Mouse (Mus musculus): ENCODE measurements around the gene Syt1. TPM values are rescaled to one million over a fixed set of nuclear protein-coding genes. Genes with fewer than 3 reads are reported as not detected.
A peak's percentile ranks its signal among the peaks of the same experiment; 100 is the strongest.

Gene Syt1
- polyA plus RNA-seq, 1 experiment from 2014 or later = 3.6 TPM

DNA sequence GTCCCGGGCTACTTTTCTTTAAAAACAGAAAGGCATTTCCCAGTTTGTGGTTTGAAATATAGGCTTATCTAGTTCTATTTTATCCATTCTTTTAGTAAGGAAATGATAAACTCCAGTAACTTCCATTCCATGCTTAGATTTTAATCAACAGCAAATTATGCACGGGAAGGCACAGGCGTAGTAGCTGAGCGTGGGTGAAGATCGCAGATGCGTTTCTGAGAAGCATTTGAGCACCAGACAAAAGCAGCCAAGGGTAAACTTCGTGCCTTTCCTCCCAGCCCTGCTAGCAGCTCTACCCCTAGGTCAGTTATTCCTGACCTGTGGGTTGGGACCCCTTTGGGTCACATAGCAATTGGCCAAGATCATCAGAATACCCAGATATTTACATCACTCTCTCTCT is 482.4 kb downstream of the Syt1 start:
- ATAC-seq (replicated peaks; ENCODE audit: low FRiP score) = no peak
- Histone ChIP-seq H3K4me1 (0 out of 2 replicates have a peak, but pooled peaks cover 3% of the 10 kb centered on the region), H3K9me3 (replicated peaks) (no peaks in the 10 kb centered on the region), H3K27me3 (no peaks in the 10 kb centered on the region), H3K9ac (no peak overlapping the region), H3K4me2 (no peak overlapping the region), H3K36me3 (no peaks in the 10 kb centered on the region), H3K27ac (no peak overlapping the region), H3K4me3 (replicated peaks) (no peak overlapping the region)
- 72% methylated on average over 7 of the region's 7 CpGs for WGBS

DNA sequence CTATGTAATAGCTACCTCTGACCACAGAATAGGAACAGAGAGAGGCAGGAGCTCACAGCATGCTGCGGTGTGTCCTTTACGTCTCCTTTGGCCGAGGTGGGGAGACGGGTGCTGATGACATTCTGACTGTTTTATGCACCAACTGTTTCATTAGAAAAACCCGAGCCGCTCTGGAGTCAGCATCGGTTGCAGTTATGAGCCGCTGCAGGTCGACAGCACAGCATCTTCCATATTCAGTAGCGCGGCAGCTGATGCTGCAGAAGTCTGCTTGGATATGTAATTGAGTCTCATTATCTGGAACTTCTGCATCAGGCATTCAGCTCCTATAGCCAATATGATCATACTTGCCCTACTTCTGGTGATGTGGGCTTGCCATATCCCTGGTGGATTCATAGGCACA is 485.3 kb downstream of the Syt1 start:
- WGBS = 89% methylated on average over 11 of the region's 11 CpGs
- Histone ChIP-seq H3K4me2 (no peak overlapping the region), H3K4me1 (no peaks in the 10 kb centered on the region), H3K9ac (no peak overlapping the region), H3K9me3 (replicated peaks) (no peaks in the 10 kb centered on the region), H3K4me3 (replicated peaks) (no peak overlapping the region), H3K27ac (no peak overlapping the region), H3K36me3 (no peaks in the 10 kb centered on the region), H3K27me3 (no peaks in the 10 kb centered on the region)
- no peak for ATAC-seq (replicated peaks; ENCODE audit: low FRiP score)

DNA sequence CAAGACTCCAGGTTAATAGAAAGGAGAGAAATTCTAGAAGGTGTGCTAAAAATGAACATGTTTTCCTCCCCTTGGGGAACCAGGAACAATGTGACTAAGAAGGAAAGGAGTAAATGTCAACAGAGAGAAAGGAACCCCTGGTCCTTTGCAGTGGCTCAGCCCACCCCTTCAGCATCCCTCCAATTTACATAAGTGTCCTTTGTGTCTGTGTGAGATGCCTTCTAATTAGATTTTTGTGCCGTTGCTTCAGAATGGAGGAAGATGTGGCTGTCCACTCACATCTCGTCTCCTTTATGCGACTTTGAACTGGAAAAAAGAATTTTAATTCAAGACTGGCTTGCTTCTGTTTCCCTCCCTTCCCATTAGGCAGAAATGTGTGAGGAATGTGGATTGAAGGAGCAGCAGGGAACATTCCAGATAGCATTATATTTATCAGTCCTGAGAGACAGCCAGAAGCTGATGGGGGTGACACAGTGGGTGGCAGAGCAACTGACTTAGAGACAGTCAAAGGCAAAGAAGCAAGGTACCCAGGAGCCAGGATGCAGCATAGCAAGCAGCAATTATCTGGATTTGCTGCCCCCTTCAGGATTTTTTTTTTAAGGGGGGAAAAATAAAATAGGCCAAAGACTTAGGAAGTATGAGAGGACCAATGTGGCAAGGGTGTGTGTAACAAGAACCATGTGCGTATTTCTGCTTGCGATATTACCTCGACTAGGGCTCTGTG is 486.3 kb downstream of the Syt1 start:
- no peak overlapping the region for H3K9ac ChIP-seq
- H3K9me3 ChIP-seq (replicated peaks) = no peaks in the 10 kb centered on the region
- no peak for ATAC-seq (replicated peaks; ENCODE audit: low FRiP score)
- H3K27ac ChIP-seq = no peak overlapping the region
- no peak overlapping the region for H3K4me2 ChIP-seq
- no peaks in the 10 kb centered on the region for H3K36me3 ChIP-seq
- H3K4me1 ChIP-seq = no peaks in the 10 kb centered on the region
- no peak overlapping the region for H3K4me3 ChIP-seq (replicated peaks)
- no peaks in the 10 kb centered on the region for H3K27me3 ChIP-seq
- WGBS = 74% methylated on average over 6 of the region's 6 CpGs

DNA sequence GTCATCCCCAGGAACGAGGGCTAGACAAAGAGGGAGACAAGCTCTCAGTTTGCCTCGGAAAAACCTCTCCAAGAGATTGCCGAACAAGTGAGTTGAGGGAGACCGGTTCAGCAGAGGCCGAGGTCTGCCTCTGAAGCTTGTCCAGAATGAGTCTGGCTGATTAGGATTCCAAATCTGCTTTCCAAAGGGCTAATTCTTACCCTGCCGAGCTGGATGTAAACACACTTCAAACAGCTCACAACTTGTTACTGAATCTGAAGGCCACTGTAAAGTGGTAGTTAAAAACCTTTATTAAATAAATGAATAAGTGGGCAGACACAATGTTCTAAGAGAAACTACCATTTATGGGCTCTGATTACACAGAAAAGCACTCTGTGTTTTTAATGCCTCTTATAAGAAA is 491.6 kb downstream of the Syt1 start:
- Histone ChIP-seq H3K9me3 (replicated peaks) (no peaks in the 10 kb centered on the region), H3K36me3 (no peaks in the 10 kb centered on the region), H3K4me3 (replicated peaks) (no peak overlapping the region), H3K4me1 (no peaks in the 10 kb centered on the region), H3K27ac (no peak overlapping the region), H3K4me2 (no peak overlapping the region), H3K27me3 (no peaks in the 10 kb centered on the region), H3K9ac (no peak overlapping the region)
- 58% methylated on average over 6 of the region's 6 CpGs for WGBS
- no peak for ATAC-seq (replicated peaks; ENCODE audit: low FRiP score)

DNA sequence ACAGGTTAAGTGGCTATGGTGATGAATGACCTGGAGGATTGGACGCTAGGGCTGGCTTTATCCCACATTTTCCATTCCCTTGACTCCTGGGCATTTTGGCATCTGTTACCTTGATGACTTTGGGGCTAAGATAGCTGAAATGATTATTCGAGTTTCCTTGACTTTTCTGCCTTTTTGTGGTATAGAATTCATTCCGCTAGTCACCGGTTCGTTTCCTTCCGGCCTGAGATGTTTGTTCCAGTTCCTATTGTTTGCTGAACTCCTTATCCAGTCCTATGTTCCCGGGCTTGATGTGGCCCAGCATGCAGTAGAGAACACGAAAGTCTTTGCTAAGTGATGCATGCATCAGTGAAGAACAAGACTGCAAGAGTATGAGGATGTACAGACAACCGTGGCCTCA is 493.7 kb downstream of the Syt1 start:
- H3K4me2 ChIP-seq = no peak overlapping the region
- ATAC-seq (replicated peaks; ENCODE audit: low FRiP score) = no peak
- no peaks in the 10 kb centered on the region for H3K36me3 ChIP-seq
- H3K27ac ChIP-seq = no peak overlapping the region
- no peaks in the 10 kb centered on the region for H3K4me1 ChIP-seq
- H3K9me3 ChIP-seq (replicated peaks) = no peaks in the 10 kb centered on the region
- WGBS = 81% methylated on average over 9 of the region's 9 CpGs
- H3K27me3 ChIP-seq = no peaks in the 10 kb centered on the region
- H3K9ac ChIP-seq = no peak overlapping the region
- no peak overlapping the region for H3K4me3 ChIP-seq (replicated peaks)

DNA sequence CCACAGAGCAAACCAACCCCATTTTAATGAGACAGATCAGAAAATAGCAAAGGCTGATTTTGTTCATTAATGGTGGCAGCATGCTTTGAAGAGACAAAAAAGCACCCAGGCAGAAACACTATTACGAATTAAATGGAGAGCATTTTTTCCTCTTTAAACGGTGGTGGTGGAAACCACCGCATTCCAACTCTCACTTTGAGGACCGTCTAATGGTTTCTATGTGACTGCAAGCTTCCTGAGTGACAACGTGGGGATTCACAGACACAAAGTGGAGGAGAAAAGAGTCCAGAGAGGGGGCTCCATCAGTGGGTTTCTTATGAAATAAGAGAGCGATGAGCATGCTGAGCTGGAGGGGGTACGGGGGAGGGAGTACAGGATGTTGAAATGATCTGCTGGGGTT is 496.1 kb downstream of the Syt1 start:
- Histone ChIP-seq H3K9me3 (replicated peaks) (no peaks in the 10 kb centered on the region), H3K36me3 (no peaks in the 10 kb centered on the region), H3K4me3 (replicated peaks) (no peak overlapping the region), H3K4me2 (no peak overlapping the region), H3K27ac (no peak overlapping the region), H3K27me3 (no peaks in the 10 kb centered on the region), H3K9ac (no peak overlapping the region), H3K4me1 (no peaks in the 10 kb centered on the region)
- 71% methylated on average over 7 of the region's 7 CpGs for WGBS
- no peak for ATAC-seq (replicated peaks; ENCODE audit: low FRiP score)

DNA sequence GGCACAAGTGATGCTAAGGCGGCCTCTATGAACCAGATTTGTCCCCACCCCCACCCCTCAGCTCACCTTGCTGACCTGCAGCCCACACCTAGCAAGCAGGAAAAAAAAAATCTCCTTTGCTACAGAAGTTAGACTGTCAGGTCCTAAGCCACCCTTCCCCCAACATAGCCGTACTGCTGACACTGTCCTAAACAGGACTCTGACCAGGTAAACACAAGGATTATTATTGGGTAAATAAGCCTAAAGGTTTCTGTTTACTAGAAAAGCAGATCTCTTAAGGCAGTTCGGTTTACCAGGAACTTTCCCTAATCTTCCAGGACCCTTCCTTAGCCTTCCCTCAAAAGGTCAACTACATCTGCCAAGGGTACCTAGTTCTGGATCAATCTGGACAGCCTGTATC is 501.2 kb downstream of the Syt1 start:
- no peak overlapping the region for H3K4me2 ChIP-seq
- ATAC-seq (replicated peaks; ENCODE audit: low FRiP score) = no peak
- H3K27me3 ChIP-seq = no peaks in the 10 kb centered on the region
- WGBS = 82% methylated on average over 3 of the region's 3 CpGs
- H3K4me1 ChIP-seq = peaks cover 11% of the 10 kb centered on the region
- H3K9ac ChIP-seq = no peak overlapping the region
- no peak overlapping the region for H3K27ac ChIP-seq
- no peaks in the 10 kb centered on the region for H3K36me3 ChIP-seq
- no peak overlapping the region for H3K4me3 ChIP-seq (replicated peaks)
- no peaks in the 10 kb centered on the region for H3K9me3 ChIP-seq (replicated peaks)

DNA sequence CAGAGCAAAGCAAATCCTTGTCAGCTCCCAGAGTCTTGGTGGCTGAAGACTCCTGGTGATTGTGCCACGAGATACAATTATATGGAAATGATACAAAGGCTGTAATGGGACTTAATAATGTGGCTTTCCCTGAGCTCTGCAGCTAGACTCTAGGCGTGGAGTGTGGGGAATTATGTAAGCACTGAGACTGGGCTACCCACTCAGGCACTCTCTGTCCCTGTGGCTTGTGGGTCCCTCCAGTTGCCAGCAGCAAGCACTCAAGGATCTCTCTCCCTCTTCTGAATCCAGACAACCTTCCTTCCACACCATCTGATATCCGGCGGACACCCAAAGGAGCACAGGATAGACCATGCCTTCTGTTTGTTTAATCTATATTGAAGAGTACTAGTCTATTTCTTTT is 503.9 kb downstream of the Syt1 start:
- Histone ChIP-seq H3K4me3 (replicated peaks) (no peak overlapping the region), H3K4me2 (no peak overlapping the region), H3K36me3 (no peaks in the 10 kb centered on the region), H3K4me1 (peaks cover 19% of the 10 kb centered on the region), H3K9me3 (replicated peaks) (no peaks in the 10 kb centered on the region), H3K9ac (no peak overlapping the region), H3K27me3 (no peaks in the 10 kb centered on the region), H3K27ac (no peak overlapping the region)
- no peak for ATAC-seq (replicated peaks; ENCODE audit: low FRiP score)
- WGBS = 91% methylated on average over 4 of the region's 4 CpGs

DNA sequence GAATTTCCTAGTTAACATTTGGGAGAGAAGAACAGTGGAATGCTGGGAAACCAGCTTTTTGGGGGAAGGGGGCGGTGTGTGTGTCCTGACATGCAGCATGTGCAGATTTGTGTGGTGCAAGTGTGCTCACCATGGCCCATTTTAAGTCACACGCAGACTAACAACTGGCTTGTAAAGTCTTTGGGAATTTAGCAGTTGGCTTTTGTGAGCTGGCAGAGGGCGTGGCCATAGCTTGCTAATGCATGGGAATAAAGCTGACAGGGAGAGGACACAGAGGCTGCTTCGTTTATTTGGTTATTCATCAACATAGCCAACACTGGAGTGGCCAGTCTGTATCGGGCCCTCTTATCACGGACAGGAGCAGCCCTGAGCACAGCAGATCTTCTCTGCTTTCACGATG is 505.9 kb downstream of the Syt1 start:
- no peaks in the 10 kb centered on the region for H3K9me3 ChIP-seq (replicated peaks)
- H3K27me3 ChIP-seq = no peaks in the 10 kb centered on the region
- peak overlapping the region; percentile 54 for H3K4me2 ChIP-seq
- H3K27ac ChIP-seq = peak overlapping the region; percentile 65
- WGBS = 52% methylated on average over 7 of the region's 7 CpGs
- peaks cover 19% of the 10 kb centered on the region for H3K4me1 ChIP-seq
- H3K4me3 ChIP-seq (replicated peaks) = 0 out of 2 replicates have a peak overlapping the region, but pooled peaks have one; percentile 26
- no peak overlapping the region for H3K9ac ChIP-seq
- no peaks in the 10 kb centered on the region for H3K36me3 ChIP-seq
- ATAC-seq (replicated peaks; ENCODE audit: low FRiP score) = peak; percentile 88

DNA sequence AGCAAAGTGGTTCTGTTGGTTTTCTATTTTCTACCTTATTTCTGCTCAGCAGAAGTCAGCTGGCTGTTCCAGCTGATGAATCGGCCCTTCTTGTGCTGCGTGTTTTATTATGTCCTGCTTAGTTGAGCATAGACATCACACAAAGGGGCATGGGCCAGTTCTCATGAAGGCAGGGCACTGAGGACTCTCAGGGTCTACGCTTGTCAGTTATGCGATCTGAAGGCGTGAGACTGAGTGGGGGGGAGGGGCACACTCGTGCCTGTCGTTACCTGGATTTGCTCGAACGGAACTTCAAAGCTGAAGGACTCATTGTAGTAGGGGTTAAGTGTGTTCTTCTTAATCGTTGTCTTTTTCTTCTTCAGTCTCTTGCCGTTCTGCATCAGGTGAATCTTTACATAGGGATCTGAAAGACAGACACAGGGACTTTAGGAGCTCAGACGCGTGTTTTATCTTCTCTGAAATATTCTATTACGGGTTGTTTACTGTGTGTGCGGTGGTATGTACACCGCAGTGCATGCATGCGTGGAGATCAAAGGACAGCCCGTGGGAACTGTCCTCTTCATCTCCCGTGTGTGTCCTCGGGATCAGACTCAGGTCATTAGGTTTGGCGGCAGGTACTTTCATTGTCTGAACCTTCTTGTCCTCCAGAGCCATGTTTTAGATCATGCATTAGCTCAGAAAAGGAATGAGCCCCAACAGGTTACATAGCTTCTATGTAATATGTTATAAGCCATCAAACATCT is 506.5 kb downstream of the Syt1 start:
- Histone ChIP-seq H3K4me3 (replicated peaks) (peak overlapping the region; percentile 26), H3K9me3 (replicated peaks) (no peaks in the 10 kb centered on the region), H3K27me3 (no peaks in the 10 kb centered on the region), H3K4me1 (peaks cover 19% of the 10 kb centered on the region), H3K27ac (peak overlapping the region; percentile 58), H3K36me3 (no peaks in the 10 kb centered on the region), H3K9ac (no peak overlapping the region), H3K4me2 (peak overlapping the region; percentile 54)
- ATAC-seq (replicated peaks; ENCODE audit: low FRiP score) = peak; percentile 78
- WGBS = 40% methylated on average over 21 of the region's 21 CpGs

DNA sequence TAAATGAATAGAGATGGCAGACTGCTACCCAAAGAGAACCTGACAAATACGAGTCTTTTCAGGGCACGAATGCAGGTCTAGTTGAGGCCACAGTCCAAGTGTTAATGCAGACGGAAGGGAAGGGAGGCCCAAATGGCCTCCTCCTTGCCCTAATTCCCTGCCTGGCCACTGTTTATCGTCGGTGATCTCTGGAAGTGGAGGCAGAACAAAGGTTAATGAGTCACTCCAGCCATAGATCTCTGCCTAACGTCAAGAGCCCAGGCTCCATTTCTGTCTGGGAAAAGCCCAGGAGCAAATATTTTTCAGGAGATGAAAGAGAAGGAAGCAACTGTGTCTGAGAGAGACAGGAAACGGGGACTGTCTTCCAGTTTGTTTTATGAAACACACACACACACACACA is 520.6 kb downstream of the Syt1 start:
- Histone ChIP-seq H3K4me3 (replicated peaks) (no peak overlapping the region), H3K4me2 (no peak overlapping the region), H3K9ac (no peak overlapping the region), H3K36me3 (no peaks in the 10 kb centered on the region), H3K9me3 (replicated peaks) (peaks cover 7% of the 10 kb centered on the region; the same call in 1 of the 2 replicates), H3K27ac (no peak overlapping the region), H3K27me3 (no peaks in the 10 kb centered on the region), H3K4me1 (no peaks in the 10 kb centered on the region)
- ATAC-seq (replicated peaks; ENCODE audit: low FRiP score) = no peak
- 18% methylated on average over 7 of the region's 7 CpGs for WGBS

DNA sequence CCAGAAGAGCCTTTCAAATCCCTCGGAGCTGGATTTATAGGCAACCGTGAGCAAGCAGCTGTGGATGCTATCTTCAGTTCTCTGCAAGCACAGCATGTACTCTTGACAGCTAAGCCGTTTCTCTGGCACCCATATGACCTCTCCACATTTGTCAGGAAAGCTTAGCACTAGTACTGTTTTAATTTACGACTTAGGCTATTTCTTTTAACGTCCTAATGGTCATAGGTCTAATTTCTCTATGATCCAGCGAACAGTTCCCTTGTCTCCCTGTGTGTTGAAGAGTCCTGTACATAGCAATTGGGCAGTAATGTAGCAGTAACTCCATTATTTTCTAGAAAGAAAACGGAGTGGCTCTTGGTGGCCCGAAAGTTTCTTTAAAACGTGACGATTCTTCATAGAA is 526.8 kb downstream of the Syt1 start:
- 54% methylated on average over 10 of the region's 10 CpGs for WGBS

More for the DNA sequence above, 526.8 kb downstream of the Syt1 start:
- Histone ChIP-seq H3K4me1 (peaks cover 10% of the 10 kb centered on the region; the same call in 1 of the 2 replicates), H3K4me3 (replicated peaks) (no peak overlapping the region), H3K36me3 (no peaks in the 10 kb centered on the region), H3K27ac (no peak overlapping the region), H3K9me3 (replicated peaks) (no peaks in the 10 kb centered on the region), H3K4me2 (no peak overlapping the region), H3K9ac (no peak overlapping the region), H3K27me3 (no peaks in the 10 kb centered on the region)
- ATAC-seq (replicated peaks; ENCODE audit: low FRiP score) = no peak
